Mouse (Mus musculus) testis, postnatal 10 days (tissue): ENCODE data around the gene Filip1l.

ENCODE experiments used
- DNase-seq: peaks from one replicate; pipeline ENCODE4 v3.0.0; 2021; ENCODE audit warnings: low spot score

Gene Filip1l

DNA sequence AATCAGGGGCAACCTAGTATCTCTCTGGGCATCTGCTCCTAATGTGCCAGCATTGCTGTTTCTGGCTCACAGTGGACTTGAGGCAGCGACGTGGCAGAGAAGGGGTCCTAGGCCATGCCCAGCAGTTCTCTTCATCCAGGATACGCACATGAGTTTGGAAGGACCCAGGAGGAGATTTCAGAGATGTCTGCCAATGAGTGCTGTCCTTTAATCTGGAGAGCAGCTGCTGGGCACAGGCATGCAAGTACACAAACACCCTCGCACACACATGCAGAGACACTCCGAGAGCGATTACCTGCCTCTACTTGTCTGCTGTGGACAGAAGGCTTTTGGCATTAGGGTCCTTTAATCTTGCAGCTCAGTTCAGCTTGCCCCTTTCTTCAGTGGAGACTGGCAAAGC is at the start of gene Filip1l:
Gene Filip1l (plus strand): TSS at position 343 of the 400 bp plus-strand sequence.
- no peak for DNase-seq

DNA sequence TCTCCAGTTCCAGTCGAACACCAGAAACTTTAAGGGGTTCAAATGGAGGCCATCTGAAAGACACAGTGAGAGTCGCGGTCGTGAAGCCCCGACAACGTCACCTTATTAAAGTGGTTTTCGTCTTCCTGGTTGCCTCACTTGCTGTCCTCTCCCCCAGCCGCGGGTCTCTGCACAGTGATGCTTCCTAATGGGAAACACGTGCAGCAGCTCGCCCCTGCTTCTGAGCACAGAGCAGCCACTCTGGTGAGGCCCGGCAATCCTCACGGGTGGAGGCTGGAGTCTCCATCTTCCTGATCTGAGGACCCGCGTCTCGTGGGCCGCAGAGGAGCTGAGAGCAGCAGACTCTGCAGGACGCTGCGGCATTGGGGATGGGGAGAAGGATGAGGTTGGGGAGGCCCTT is 49.2 kb upstream of the Filip1l start:
- no peak for DNase-seq

DNA sequence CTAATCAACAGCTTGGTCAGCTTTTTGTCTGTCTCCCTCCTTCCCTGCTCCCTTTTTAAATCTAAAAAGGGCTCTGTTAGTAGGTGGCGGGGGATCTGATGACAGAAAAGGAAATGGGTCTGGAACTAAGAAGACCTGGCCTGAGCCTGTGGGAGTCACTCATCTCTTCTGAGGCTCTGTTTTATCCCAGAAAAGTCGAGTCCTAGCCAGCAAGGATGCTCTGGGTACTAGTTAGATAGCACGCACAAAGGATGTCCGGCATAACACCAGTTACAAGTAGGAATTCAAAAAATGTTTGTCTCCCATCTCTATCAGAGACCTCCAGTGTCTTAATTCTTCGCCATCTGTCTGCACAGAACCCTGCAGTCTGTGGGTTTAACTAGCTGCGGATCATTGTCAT is 47.4 kb upstream of the Filip1l start:
- no peak for DNase-seq

DNA sequence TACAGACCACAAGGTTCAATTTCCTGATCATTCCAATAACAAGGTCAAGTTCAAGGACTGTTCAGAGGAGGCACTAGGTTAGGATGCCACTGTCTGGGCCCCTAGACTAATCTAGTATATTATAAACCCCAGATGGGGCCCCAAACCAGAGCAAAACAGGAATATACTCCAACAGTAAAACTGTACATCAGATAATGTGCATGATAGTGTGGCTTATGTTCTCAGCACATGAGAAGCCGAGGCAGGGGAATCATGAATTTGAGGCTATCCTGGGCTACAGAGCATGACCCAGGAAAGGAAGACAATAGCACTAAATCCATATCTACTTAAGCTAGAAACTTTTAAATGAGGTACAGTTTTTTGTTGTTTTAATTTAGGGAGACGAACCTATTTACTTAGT is 40.8 kb upstream of the Filip1l start:
- no peak for DNase-seq

DNA sequence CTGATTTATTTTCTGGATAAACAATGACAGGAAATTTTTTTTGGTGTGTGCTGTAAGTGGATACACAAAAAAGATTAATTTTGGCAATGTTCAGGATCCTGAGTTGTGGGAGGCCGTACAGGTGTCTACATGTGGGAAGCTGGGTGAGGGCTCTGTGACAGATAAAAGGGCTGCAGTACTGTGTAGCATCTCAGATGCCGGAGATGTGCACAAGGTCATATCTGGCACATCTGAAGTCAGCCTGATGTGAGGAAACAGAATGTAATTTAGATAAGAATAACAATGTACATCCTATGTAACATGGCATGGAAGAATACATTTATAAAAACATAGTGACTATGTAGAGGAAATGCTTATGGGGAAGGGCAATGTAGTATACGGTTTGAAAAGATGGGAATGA is 39.4 kb upstream of the Filip1l start:
- DNase-seq, result no peak

DNA sequence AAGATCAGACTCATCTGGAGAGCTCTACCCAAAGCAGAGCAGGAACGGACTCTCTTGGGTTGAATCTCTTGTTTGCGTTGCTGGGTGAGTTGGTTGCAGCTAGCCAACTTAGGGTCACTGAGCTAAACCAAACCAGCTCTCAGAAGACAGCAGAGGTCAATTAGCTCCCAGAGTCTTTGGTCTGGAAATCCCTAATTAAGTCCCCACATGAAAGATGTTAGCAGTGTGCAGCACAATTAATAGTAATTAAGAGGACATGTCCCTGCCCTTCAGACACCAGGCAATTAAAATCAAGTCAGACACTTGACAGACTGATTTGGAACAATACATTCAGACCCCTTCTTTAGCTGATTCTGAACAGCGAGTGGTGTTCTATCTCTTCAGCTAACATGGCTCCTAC is 38.7 kb upstream of the Filip1l start:
- no peak for DNase-seq

DNA sequence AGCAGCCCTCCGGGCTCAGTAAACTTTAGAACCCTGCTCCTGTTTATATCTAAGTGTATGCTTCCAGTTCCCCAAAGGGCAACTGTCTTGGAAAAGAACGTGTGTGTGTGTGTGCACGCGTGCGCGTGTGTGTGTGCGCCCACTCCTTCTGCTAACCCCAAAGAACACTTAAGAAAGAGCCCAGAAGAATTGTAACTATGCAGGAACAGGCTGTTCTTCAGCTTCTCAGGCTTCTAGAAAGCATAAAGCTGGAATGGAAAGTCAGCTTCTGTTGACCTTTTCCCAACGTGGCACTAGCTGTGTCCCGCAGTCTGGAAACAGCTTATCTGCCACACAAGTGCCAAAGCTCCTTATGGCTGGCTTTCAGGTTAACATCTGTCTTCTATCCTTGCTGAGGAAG is 37.9 kb upstream of the Filip1l start:
- DNase-seq, result no peak

DNA sequence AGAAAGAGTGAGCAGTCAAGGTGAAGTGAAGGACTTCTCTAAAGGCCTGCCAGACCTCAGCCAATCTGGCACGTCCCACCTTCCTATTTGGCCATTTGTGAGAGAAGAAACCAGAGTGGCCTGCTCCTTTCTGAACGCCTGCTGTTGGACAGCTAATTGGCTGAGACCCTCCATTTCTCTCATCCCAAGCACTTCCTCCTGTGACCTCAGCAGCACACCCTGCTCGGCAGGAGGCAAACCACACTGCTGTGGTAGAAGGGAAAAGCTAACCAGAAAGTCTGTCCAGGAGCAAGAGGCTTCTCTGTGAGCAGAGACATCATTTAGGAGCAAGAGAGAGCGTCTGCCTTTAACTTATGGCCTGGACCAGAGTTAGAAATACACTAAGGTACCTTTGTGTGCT is 35.8 kb upstream of the Filip1l start:
- DNase-seq, result no peak

DNA sequence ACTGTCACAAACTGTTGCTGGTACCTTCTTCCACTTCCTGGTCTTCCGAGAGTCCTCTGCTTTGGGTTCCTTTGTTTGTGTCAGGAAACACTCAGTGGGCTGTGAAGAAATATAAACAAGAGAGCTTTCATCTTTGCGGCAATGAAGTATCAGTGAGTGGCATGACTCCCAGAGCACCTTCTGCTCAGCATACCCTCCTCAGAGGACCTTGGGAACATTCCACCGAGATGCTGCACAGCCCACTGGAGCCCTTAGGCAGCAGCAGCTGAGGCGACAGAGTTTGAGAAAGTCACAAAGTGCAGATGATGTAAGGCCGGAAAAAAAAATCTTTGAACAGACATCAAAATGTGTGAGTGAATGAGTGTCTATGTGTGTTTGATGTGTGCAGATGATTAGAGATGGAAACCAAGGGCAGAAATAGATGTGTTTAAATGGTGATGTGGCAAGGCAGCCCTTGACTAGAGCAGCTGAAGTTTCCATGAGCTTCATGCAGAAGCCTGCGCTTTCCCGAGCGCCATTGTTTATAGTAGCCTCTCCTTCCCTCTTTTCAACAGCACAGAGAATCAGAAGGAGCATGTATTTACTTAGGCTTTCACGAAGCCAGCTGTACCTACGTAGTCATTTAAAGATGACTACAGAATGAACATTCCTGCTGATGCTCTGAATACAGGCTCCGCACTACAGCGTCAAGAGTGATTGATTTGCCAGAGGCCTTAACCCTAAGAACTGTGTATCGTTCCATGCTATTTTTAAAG is 34.8 kb upstream of the Filip1l start:
- DNase-seq, result no peak

DNA sequence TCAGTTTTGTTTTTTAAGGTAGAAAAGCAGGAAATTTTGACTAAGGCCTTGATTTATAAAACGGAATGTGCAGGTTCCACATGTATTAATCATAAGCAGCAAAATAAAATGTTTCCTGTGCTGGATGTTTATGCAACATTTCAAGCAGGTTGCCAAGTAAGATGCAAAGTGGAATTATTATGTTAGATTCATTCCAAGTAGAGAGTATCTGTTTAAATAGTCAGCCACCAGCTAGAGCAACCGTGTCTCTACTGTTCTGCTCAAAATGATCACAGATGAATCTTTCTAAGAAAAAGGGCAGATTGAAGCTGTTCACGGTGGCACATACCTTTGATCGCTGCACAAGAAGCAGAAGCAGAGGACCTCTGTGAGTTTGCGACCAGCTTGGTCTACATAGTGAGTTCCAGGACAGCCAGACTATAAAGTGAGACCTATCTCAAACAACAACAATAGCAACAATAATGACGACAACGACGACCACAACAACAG is 34.2 kb upstream of the Filip1l start:
- no peak for DNase-seq

DNA sequence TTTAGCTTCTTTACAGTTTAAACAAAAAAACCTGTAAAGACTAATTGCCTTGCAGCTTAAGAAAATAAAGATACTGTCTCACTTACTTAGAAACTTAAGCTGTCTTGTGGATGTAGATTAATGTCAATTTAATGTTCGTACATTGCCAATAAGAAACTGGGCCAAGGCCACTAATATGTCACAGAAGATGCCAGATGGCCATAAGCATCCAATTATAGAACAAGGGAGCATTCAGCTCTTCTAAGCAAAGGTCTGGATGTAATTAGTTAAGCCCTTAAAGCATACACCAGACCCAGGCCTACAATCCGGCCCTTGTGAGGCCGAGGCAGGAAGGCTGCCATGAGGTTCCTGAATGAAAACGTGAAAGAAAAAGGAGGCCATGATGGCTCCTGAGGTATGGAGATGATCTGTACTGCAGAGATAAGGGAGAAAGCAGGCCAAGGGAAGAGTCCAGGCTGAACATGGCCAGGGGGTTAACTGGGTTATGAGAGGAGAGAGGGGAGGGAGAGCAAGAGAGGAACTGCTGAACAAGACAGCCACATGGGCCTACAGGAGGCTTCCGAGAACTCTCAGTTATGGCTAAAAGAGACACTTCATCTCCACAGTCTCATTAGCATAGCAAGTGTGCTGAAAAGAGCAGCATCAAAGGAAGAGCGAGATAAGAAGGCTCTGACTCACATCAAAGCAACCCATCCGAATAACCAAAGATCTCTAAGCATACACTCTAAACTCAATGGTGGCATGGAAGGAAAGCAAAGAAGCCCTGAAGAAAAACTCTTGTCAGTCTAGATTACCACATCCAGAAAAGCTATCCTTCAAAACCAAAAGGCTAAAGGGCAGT is 33.4 kb upstream of the Filip1l start:
- no peak for DNase-seq

DNA sequence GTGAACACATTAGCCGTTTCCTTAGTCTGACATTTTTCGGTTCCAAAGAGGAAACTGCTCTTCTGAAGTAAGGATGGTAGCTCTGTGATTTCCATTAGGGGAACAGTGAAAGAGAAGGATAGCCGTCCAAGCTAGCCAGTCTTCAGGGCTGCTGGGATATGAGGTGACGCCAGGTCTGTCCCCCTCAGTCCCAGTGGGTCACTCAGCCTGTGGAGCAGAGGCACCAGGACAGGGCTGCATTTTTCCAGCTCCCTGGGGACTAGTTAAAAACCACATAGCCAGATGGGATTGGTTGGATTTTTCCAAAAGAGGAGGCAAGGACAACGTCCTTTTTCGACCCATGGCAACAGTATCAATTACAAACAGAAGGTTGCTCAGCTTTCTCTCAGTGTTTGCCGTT is 25.9 kb upstream of the Filip1l start:
- no peak for DNase-seq

DNA sequence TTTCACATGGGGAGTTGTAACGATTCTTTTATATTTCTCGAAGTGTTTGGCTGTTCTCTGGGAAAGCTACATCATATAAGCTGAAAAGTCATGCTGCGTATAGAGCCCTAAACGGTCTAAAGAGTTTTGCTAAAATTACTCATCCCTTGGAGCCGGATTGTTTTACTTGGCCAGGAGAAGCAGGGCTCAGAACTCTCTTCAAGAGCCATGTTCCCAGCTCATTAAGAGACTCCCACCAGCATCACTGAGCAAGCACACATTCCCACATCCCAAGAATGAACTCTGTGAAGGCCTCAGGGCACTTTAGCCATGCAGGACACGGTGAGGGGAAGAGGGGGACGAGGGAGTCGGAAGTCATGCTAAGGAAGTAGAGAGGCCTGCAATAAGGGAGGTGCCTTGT is 23.9 kb upstream of the Filip1l start:
- DNase-seq, result no peak

DNA sequence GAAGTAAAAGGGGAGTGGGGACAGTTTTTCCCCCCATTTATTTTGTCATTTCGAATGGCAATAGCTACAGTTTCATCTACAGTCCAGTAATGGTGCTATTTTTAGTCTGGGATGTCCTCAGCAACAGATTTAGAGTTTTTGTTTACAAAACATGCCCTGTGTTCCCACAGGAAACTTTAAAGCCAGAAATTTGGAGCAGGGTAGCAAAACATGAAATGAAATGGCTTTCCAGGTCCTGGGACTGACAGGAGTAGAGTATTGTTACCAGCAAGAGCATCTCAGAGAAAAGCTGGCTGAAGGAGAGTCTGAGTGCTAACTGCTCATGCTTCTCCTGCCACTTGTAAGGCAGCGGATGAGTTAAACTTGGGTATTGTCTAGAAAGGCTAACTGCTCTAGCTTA is 22.8 kb upstream of the Filip1l start:
- DNase-seq, result no peak

DNA sequence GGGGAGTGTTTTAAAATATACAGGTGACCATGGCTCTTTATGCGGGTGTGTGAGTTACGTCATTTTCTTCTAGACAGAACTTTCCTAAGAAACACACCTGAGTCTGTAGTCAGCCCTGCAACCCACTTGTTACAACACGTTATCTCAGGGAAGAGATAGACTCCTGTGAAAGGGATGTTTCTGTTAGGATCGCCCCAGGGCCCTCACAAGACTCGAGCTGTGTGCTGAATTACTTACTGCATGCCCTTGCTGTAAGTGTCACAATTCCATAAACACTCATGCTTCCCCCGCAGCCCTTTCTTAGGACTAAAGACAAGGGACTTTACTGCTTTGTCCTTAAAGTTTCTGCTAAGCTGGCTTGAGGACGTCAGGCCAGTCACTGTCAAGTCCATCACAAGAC is 20.6 kb upstream of the Filip1l start:
- no peak for DNase-seq

DNA sequence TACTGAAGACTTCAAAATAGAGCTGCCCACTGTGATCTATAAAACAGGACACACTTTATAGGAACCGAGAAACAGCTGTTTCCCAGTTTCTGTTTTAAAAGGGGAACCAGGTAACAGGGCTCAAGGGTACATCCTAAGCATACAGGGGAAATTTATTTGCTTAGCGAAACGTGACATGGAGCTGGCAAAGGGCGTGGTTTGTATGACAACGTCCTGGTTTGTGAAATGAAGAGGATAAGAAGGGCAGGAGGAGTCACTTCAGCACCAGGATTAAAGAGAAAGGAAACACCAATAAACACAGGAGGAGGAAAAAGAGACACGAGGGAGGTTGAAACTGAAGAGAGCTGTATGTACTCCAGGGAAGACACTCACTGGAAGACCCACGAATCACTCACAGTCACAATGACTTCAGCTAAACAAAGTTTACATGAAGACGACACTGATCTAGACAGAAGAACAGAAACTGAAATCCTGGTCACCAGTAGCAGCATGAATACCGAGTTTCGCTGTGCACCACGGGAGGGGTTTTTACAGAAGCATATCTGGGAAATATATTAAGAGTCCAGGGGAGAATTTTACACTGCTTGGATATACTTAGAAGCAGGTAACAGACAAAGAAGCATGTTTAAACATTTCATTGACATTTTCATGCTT is 16.0 kb upstream of the Filip1l start:
- no peak for DNase-seq

DNA sequence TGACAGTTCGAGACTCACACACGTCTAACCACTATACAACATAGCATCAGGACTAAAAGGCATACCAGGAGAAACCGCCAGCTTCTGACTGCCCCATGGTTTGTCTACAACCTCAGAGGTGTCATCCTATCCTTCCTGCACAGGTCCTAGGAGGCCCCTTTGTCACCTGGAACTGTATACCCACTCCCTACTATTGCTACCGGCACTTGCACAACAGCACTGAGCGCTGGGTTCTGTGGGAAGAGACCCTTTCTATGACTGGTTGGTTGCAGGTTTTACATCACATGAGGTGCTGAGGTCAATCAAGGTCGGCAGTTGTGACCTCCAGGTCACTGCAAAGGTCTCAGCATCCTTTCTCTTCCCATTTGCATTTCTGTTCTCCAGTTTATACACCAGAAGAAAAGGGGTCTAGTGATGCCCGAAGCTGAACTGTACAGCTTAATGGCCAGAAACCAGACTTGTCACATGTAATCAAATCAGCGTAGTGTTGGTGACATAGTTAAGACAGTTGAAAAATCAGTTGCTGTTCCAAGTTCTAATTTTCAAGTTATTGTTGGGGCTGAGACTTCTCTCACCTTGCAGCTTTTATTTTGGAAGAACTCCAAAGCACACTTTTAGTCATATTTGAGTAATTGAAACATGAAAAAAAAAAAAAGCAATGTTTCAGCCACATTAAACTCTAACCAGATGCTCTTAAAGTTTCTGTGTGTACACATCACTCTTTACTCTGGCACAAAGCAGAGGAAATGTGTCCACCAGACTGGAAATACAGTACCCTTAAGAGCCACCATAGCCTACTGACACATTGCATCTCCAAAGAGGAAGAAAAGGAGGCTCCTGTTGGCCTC is 12.9 kb upstream of the Filip1l start:
- DNase-seq, result no peak

DNA sequence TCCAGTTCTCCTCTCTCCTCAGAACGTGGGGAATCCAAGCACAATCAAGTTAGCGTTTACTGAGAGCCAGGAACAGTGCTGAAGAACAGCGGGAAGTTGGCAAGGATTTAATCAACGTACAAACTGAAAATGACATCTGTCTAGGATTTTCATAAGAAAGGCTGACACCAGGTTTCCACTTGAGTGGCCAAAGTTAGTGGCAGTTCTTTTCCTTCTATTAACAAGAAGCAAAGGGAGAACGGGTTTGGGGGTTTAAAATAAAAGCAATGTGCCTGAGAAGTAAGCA is 12.3 kb upstream of the Filip1l start:
- DNase-seq, result no peak

DNA sequence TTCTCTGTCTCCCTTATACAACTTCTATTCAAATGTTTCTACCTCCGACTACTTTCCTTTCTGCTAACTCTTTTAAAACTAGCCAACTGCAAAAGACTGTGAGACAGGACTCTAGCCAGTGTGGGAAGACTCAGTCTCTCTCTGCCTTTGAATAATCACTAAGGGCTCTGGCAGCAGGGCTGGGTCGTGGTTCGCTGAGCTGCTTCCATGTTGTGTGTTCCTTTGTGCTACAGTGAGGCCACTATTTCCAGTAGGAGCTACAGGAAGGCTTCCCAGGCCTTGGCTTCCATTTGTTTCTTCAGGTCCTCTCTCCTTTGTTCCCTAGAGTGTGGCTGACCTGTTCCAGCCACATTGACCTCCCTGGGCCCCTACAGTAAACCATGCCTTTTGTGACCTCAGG is 6.6 kb upstream of the Filip1l start:
- no peak for DNase-seq

DNA sequence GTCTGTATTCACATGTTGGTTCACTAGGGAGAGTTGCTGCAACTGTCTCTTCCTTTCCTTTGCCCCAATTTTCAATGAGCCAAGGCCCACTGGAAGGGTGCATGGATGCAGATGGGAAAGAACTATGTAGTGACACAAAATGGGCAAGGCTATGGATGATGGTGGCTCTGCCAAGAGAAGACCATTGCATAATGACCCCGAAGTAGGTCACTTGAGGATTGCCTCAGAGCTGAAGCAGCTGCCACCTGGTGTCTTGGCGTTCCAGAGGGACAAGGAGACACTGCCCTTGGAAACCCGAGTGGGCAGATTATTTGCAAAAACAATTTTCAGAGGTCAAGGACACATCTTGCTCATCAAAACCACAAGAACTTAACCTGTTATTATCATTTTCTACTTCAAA is 3.9 kb upstream of the Filip1l start:
- no peak for DNase-seq

DNA sequence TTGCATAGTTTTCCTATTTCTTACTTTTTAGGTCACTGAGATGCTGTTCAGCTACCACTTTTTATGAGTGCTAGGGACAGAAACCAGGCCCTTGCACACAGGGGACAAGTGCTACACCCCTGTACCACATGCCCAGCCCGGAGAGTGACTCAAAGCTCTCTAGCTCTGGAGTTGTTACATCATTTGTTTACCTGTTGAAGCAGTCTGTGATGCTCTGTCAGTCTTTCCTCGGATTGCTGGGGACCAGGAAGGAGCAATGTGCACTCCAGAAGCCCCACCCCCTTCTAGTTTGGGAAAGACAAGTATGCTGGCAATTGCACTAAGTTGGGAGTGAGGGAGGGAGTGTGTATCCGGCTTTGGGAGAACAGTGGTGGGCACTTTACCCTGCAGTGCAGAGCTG is 3.2 kb upstream of the Filip1l start:
- DNase-seq, result no peak

DNA sequence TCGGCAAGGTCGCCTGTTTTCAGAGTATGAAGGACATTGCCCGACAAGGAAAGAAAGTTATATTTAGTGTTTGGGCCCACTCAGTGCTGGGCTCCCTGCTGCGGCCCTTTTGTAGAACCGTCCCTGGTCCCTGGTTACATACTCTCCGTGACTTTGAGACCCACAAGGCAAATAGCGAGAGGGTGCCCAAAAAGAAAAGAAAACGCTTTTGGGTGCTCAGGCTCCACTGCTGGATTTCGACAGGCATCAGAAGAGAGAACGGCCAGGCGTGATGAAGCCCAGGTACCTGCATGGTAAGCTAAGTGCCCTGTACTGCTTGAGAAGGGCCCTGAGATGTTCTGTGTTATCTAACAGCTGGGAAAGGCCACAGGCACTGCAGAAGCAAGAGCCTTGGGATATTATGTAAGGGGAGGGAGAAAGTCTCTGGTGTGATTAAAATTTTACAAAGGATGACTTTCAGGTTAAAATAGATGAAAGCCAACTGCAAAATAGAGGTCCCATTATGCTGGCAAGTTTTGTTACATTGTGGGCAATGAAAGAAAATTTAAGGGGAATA is 351 bp downstream of the Filip1l start:
- DNase-seq, result no peak
